14 mouse cellular contexts compared by ENCODE assay signal in genomic region chr12:108235976-108236555, GRCm38 (mm10). TPM values are rescaled to one million over a fixed set of nuclear protein-coding genes. Genes with fewer than 3 reads are reported as not detected.
DNase-seq lines count a peak whose midpoint lies in the region; ATAC-seq and TF ChIP-seq lines count a peak whose summit lies in the region.
"Had no signal": no experiment of that assay in that cellular context is flagged by ENCODE, and none has a peak within 500 bp of the region (broad histone marks: within the 10 kb centered on the region; RNA-seq: fewer than 3 reads in every experiment).

No protein-coding gene starts in this region.

- peaks cover 74% of the 10 kb centered on the region for H3K4me1 ChIP-seq in heart, embryonic 16.5 days (ENCODE audit: control insufficient read depth, insufficient read depth, low read length)
- H3K4me1 ChIP-seq in lung, postnatal 0 days (ENCODE audit: insufficient read depth, low read depth, low read length) = peaks cover 24% of the 10 kb centered on the region; the same call in 1 of the 2 replicates
- peaks cover 27% of the 10 kb centered on the region for H3K4me1 ChIP-seq in lung, adult 2 months (ENCODE audit: control insufficient read depth, insufficient read depth, low read length)
- peaks cover 99% of the 10 kb centered on the region for H3K4me1 ChIP-seq in embryonic facial prominence, embryonic 10.5 days

- WGBS in heart, embryonic 16.5 days = 69% methylated on average over 18 of the region's 18 CpGs
- WGBS in lung, postnatal 0 days = 64% methylated on average over 17 of the region's 18 CpGs
- WGBS in lung, adult 2 months = 58% methylated on average over 17 of the region's 18 CpGs
- 83% methylated on average over 18 of the region's 18 CpGs for WGBS in embryonic facial prominence, embryonic 10.5 days

- H3K9me3 ChIP-seq in heart, embryonic 16.5 days (replicated peaks; ENCODE audit: control insufficient read depth, low read length) = no peaks in the 10 kb centered on the region
- H3K9me3 ChIP-seq in lung, postnatal 0 days (ENCODE audit: low read length) = no peaks in the 10 kb centered on the region
- H3K9me3 ChIP-seq in embryonic facial prominence, embryonic 10.5 days = no peaks in the 10 kb centered on the region
- H3K9me3 ChIP-seq: liver, embryonic 15.5 days had no signal

- no peak for TF ChIP-seq EP300 in lung, postnatal 0 days (IDR thresholded peaks at IDR 0.05)

- no peak overlapping the region for H3K4me3 ChIP-seq in heart, embryonic 16.5 days (ENCODE audit: low read length)
- H3K4me3 ChIP-seq in lung, postnatal 0 days (ENCODE audit: low read depth, low read length) = no peak overlapping the region
- no peak overlapping the region for H3K4me3 ChIP-seq in lung, adult 2 months (replicated peaks; ENCODE audit: extremely low read depth, low read depth, low read length)
- no peak overlapping the region for H3K4me3 ChIP-seq in embryonic facial prominence, embryonic 10.5 days
- H3K4me3 ChIP-seq: liver, embryonic 15.5 days had no signal

- no peak overlapping the region for H3K27ac ChIP-seq in heart, embryonic 16.5 days (ENCODE audit: low read length)
- no peak overlapping the region for H3K27ac ChIP-seq in lung, postnatal 0 days (ENCODE audit: low read length)
- H3K27ac ChIP-seq in embryonic facial prominence, embryonic 10.5 days (replicated peaks) = peak overlapping the region; percentile 30
- H3K27ac ChIP-seq: liver, embryonic 15.5 days had no signal

- no peak for DNase-seq in heart, postnatal 14 days
- DNase-seq in lung, postnatal 0 days (ENCODE audit: low spot score) = no peak
- no peak for DNase-seq in lung, adult 2 months
- peak; percentile 63 for DNase-seq in Muller cell, postnatal 12 days (ENCODE audit: inconsistent ontology term)
- no peak for DNase-seq in embryonic facial prominence, embryonic 10.5 days (ENCODE audit: low spot score)
- DNase-seq in natural killer cell, adult 2 months (ENCODE audit: low spot score in 2 of 2) = no peak
- no peak for DNase-seq in right cerebral cortex, postnatal 25 days
- DNase-seq: adrenal gland, adult 8-10 months; cerebellum, adult 9-11 months; embryo, embryonic 11 days; spleen, adult 18-20 months had no signal

- TF ChIP-seq CTCF in lung, postnatal 0 days (IDR thresholded peaks at IDR 0.05) = no peak
- TF ChIP-seq CTCF in lung, adult 2 months (IDR thresholded peaks at IDR 0.05; ENCODE audit: insufficient read depth, low read length) = no peak

- intact Hi-C loops in heart, postnatal 14 days (cut with DNase I) = loop anchor here (5.0 kb wide), 1 partner anchor 36 kb away; no protein-coding TSS in a partner anchor

- no peaks in the 10 kb centered on the region for H3K36me3 ChIP-seq in heart, embryonic 16.5 days (ENCODE audit: control insufficient read depth, insufficient read depth)
- no peaks in the 10 kb centered on the region for H3K36me3 ChIP-seq in lung, postnatal 0 days (ENCODE audit: insufficient read depth, low read length)
- H3K36me3 ChIP-seq in embryonic facial prominence, embryonic 10.5 days (replicated peaks) = 0 out of 2 replicates have a peak, but pooled peaks cover 6% of the 10 kb centered on the region
- H3K36me3 ChIP-seq: liver, embryonic 15.5 days had no signal

- no peak overlapping the region for H3K4me2 ChIP-seq in heart, embryonic 16.5 days (ENCODE audit: low read depth, low read length)
- no peak overlapping the region for H3K4me2 ChIP-seq in lung, postnatal 0 days (replicated peaks; ENCODE audit: low read depth, low read length)
- H3K4me2 ChIP-seq: liver, embryonic 15.5 days had no signal

- no peak for ATAC-seq in heart, embryonic 16.5 days (replicated peaks; ENCODE audit: extremely low read depth, insufficient read depth, low FRiP score)
- peak; percentile 39 for ATAC-seq in lung, postnatal 0 days

- H3K27me3 ChIP-seq in heart, embryonic 16.5 days (ENCODE audit: control insufficient read depth, insufficient read depth, low read length) = no peaks in the 10 kb centered on the region
- H3K27me3 ChIP-seq in lung, postnatal 0 days (replicated peaks; ENCODE audit: insufficient read depth, low read length) = no peaks in the 10 kb centered on the region
- H3K27me3 ChIP-seq in embryonic facial prominence, embryonic 10.5 days (replicated peaks; ENCODE audit: low read depth, poor library complexity, severe bottlenecking) = no peaks in the 10 kb centered on the region
- H3K27me3 ChIP-seq: liver, embryonic 15.5 days had no signal

- no peak for TF ChIP-seq POLR2A in lung, adult 2 months (IDR thresholded peaks at IDR 0.05; ENCODE audit: borderline replicate concordance, extremely low read depth, low read depth, low read length)

- H3K9ac ChIP-seq in heart, embryonic 16.5 days (ENCODE audit: low read length) = peak overlapping the region; percentile 55; the same call in 1 of the 2 replicates
- H3K9ac ChIP-seq in lung, postnatal 0 days (replicated peaks; ENCODE audit: low read depth) = no peak overlapping the region
- H3K9ac ChIP-seq: liver, embryonic 15.5 days had no signal

RNA-seq across cellular contexts. Expression of gene Ccdc85c, which starts 39.2 kb away (rescaled TPM):
- polyA plus RNA-seq in heart, embryonic 16.5 days (2015; fragmentation: Nextera tagmentation; extraction: Ambion mirVana) = 4.2 and 4.6 TPM in 2 replicates
- total RNA-seq in heart, postnatal 14 days (2021) = 10 to 100 TPM; 33.2 to 35.2 TPM
- 4.1 and 4.5 TPM in 2 replicates for polyA plus RNA-seq in lung, postnatal 0 days (2015; fragmentation: Nextera tagmentation; extraction: Ambion mirVana)
- polyA plus RNA-seq in lung, adult 2 months (2012; rRNA removed) = 22.2 and 22.5 TPM in 2 replicates
- polyA plus RNA-seq in embryonic facial prominence, embryonic 10.5 days (2016; fragmentation: Nextera tagmentation; extraction: Ambion mirVana) = 11.4 and 12.1 TPM in 2 replicates
- total RNA-seq: monocyte, adult 5-6 weeks had no signal

RNA-seq across cellular contexts. Expression of gene Ccnk, which starts 56.7 kb away (rescaled TPM):
- 2.0 and 2.4 TPM in 2 replicates for polyA plus RNA-seq in heart, embryonic 16.5 days (2015; fragmentation: Nextera tagmentation; extraction: Ambion mirVana)
- total RNA-seq in heart, postnatal 14 days (2021) = 10 to 100 TPM; 27.6 to 28.0 TPM
- 2.0 and 2.5 TPM in 2 replicates for polyA plus RNA-seq in lung, postnatal 0 days (2015; fragmentation: Nextera tagmentation; extraction: Ambion mirVana)
- 11.1 and 15.8 TPM in 2 replicates for polyA plus RNA-seq in lung, adult 2 months (2012; rRNA removed)
- 2.7 and 3.2 TPM in 2 replicates for polyA plus RNA-seq in embryonic facial prominence, embryonic 10.5 days (2016; fragmentation: Nextera tagmentation; extraction: Ambion mirVana)

RNA-seq across cellular contexts. Expression of gene Setd3, which starts 57.0 kb away (rescaled TPM):
- polyA plus RNA-seq in heart, embryonic 16.5 days (2015; fragmentation: Nextera tagmentation; extraction: Ambion mirVana) = 75.8 and 75.9 TPM in 2 replicates
- total RNA-seq in heart, postnatal 14 days (2021) = 10 to 100 TPM; 75.6 to 78.4 TPM
- polyA plus RNA-seq in lung, postnatal 0 days (2015; fragmentation: Nextera tagmentation; extraction: Ambion mirVana) = 60.3 and 71.9 TPM in 2 replicates
- polyA plus RNA-seq in lung, adult 2 months (2012; rRNA removed) = 19.8 and 28.4 TPM in 2 replicates
- polyA plus RNA-seq in embryonic facial prominence, embryonic 10.5 days (2016; fragmentation: Nextera tagmentation; extraction: Ambion mirVana) = 79.6 and 81.5 TPM in 2 replicates
